Mouse (Mus musculus) monocyte, adult 2 months (primary cell): ENCODE measurements around the gene Mast4.

Experiments used
- DNase-seq, 2 experiments: peaks; one replicate each; pipeline ENCODE4 v3.0.0; 2022; ENCODE audit warnings: low spot score in 2 of 2, low read depth in 1 of 2

Gene Mast4

GRCm38 (mm10) chr13:102990085-102990484 is 344.2 kb downstream of the Mast4 start:
- no peak for DNase-seq

GRCm38 (mm10) chr13:102989616-102990015 is 344.7 kb downstream of the Mast4 start:
- DNase-seq, result no peak

GRCm38 (mm10) chr13:102988976-102989375 is 345.3 kb downstream of the Mast4 start:
- DNase-seq, result no peak

- no peak for DNase-seq
These were observed 345.9 kb downstream of the Mast4 start for GRCm38 (mm10) chr13:102988251-102988895.

GRCm38 (mm10) chr13:102984550-102984949 is 349.7 kb downstream of the Mast4 start:
- DNase-seq, result no peak

GRCm38 (mm10) chr13:102973853-102974252 is 360.4 kb downstream of the Mast4 start:
- DNase-seq, result no peak

- no peak for DNase-seq
These were observed 370.8 kb downstream of the Mast4 start for GRCm38 (mm10) chr13:102963471-102963870.

- no peak for DNase-seq
These were observed 375.7 kb downstream of the Mast4 start for GRCm38 (mm10) chr13:102958273-102959270.

GRCm38 (mm10) chr13:102957508-102958272 is 376.6 kb downstream of the Mast4 start:
- DNase-seq, result no peak

- DNase-seq, result no peak
These were observed 378.8 kb downstream of the Mast4 start for GRCm38 (mm10) chr13:102955506-102955905.

GRCm38 (mm10) chr13:102949756-102950155 is 384.5 kb downstream of the Mast4 start:
- DNase-seq, result no peak

- no peak for DNase-seq
These were observed 385.3 kb downstream of the Mast4 start for GRCm38 (mm10) chr13:102948966-102949365.

- no peak for DNase-seq
These were observed 386.8 kb downstream of the Mast4 start for GRCm38 (mm10) chr13:102947546-102947945.

- DNase-seq, result no peak
These were observed 388.1 kb downstream of the Mast4 start for GRCm38 (mm10) chr13:102946024-102946821.

GRCm38 (mm10) chr13:102945450-102945849 is 388.8 kb downstream of the Mast4 start:
- DNase-seq, result no peak

GRCm38 (mm10) chr13:102944516-102944915 is 389.8 kb downstream of the Mast4 start:
- no peak for DNase-seq

- DNase-seq, result no peak
These were observed 391.7 kb downstream of the Mast4 start for GRCm38 (mm10) chr13:102942557-102942956.

GRCm38 (mm10) chr13:102940476-102940875 is 393.8 kb downstream of the Mast4 start:
- DNase-seq, result no peak

- no peak for DNase-seq
These were observed 398.1 kb downstream of the Mast4 start for GRCm38 (mm10) chr13:102936233-102936632.

- DNase-seq, result no peak
These were observed 398.5 kb downstream of the Mast4 start for GRCm38 (mm10) chr13:102935788-102936187.

GRCm38 (mm10) chr13:102933702-102934101 is 400.6 kb downstream of the Mast4 start:
- no peak for DNase-seq
